Comparison of ENCODE assay signal across 19 mouse cellular contexts in genomic region chr3:99047156-99047555, GRCm38 (mm10).
"Had no signal": no experiment of that assay in that cellular context is flagged by ENCODE, and none has a peak within 500 bp of the region (broad histone marks: within the 10 kb centered on the region; RNA-seq: fewer than 3 reads in every experiment).

No protein-coding gene starts in this region.

- DNase-seq: liver, postnatal 0 days; lung, adult 2 months; lung, postnatal 14 days; lung, postnatal 36 days; right cerebral cortex, postnatal 14 days; thymus, adult 2 months; thymus, postnatal 25 days; thymus, postnatal 4 days had no signal

- H3K4me2 ChIP-seq: lung, embryonic 15.5 days; midbrain, embryonic 11.5 days; midbrain, embryonic 13.5 days; neural tube, embryonic 13.5 days; stomach, embryonic 15.5 days had no signal

- H3K4me3 ChIP-seq: lung, embryonic 15.5 days; megakaryocyte, embryonic 14.5 days; midbrain, embryonic 13.5 days; myocyte; neural tube, embryonic 13.5 days; stomach, embryonic 15.5 days had no signal

- ATAC-seq: liver, postnatal 0 days; lung, postnatal 0 days; midbrain, embryonic 13.5 days; midbrain, embryonic 16.5 days had no signal

- H3K9ac ChIP-seq: liver, postnatal 0 days; lung, embryonic 15.5 days; midbrain, embryonic 13.5 days; neural tube, embryonic 13.5 days; stomach, embryonic 15.5 days had no signal

- H3K36me3 ChIP-seq: lung, embryonic 15.5 days; midbrain, embryonic 13.5 days; neural tube, embryonic 13.5 days; stomach, embryonic 15.5 days had no signal

- H3K9me3 ChIP-seq: lung, embryonic 15.5 days; midbrain, embryonic 13.5 days; neural tube, embryonic 13.5 days; stomach, embryonic 15.5 days had no signal

- H3K27me3 ChIP-seq: lung, embryonic 15.5 days; megakaryocyte, embryonic 14.5 days; midbrain, embryonic 13.5 days; neural tube, embryonic 13.5 days; stomach, embryonic 15.5 days had no signal

- H3K4me1 ChIP-seq: lung, embryonic 15.5 days; megakaryocyte, embryonic 14.5 days; midbrain, embryonic 13.5 days; neural tube, embryonic 13.5 days; stomach, embryonic 15.5 days had no signal

- H3K27ac ChIP-seq: lung, embryonic 15.5 days; macrophage; midbrain, embryonic 13.5 days; neural tube, embryonic 13.5 days; stomach, embryonic 15.5 days; stomach, postnatal 0 days had no signal
